Mouse (Mus musculus): ENCODE measurements around the gene Rab32.

DNA sequence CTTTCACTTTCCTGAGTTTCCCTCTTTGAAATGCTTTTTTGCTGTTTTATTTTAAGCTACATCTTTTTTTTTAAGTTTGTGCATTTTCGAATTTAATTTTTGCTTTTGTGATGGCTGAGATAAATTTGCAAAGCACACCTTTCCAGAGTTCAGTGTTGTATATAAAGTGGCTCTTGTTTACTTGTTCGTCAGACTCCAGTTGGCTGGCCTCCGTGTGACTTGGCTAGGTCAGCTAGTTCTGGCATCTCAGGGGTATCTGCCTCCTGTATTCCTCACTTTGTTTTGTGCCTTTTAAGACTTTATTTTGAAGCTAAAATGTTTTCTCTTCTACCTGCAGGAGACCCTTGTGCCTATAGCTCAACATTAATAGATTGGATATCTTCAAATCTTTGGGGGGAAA is 22.7 kb upstream of the Rab32 start:
- no peak for TF ChIP-seq CTCF (IDR thresholded peaks at IDR 0.05; ENCODE audit: insufficient read depth, low read length)
- no peak for TF ChIP-seq POLR2A (IDR thresholded peaks at IDR 0.05; ENCODE audit: borderline replicate concordance, extremely low read depth, low read depth, low read length)
